Mouse (Mus musculus): ENCODE measurements around the gene Psmb3. TPM values are rescaled to one million over a fixed set of nuclear protein-coding genes. Genes with fewer than 3 reads are reported as not detected.

Psmb3 gene
- polyA plus RNA-seq, 1 experiment = 151 TPM

DNA sequence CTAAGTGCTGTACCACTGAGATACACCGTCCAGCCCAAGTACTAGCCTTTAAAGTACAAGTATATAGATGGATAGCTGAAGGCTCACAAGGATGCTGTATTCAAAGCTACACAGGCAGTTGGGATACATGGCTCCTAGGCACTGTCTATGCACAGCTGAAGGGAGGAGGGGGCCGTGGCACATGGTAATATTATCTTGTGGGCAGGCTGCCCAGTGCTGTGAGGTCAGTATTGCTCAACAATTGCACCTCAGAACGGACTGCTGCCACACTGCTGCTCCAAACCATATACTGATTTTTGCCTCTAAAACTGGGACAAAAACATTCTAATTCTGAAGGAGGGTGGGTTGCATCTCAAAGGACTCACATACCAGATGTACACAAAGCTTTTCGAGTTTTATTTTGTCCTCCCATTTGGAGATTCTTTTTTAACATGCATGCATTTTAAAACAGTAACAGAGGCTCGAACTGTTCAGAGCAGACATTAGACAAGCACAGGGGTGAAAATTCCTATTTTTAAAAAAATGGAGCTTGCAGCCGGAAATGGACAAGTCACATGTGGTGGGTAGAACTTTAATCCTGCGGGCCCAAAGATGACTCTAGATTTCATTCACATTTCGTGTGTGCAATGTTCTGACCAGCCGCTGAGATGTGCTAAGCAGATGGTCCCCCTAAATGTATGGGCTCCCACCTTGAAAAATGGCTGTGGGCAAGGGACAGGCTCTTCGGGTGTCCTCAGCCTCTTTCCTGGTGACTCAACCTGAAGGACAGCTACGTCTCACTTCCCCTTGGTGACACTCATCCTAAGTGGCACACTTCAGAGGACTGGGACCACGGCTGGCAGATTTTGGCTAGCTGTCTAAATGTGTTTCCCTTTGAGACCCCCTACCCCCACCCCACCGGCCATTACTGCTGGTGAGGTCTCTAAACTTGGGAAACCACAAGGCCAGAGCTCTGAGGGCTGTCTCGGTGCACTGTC, 11.9 kb downstream of the Psmb3 start:
- no peak overlapping the region for H3K4me3 ChIP-seq (ENCODE audit: extremely low read depth, insufficient read depth, insufficient read length)
- H3K27me3 ChIP-seq (ENCODE audit: control insufficient read depth, insufficient read depth, low read length) = no peaks in the 10 kb centered on the region
- WGBS = 85% methylated on average over 14 of the region's 14 CpGs
- peaks cover 27% of the 10 kb centered on the region for H3K36me3 ChIP-seq (ENCODE audit: control insufficient read depth, insufficient read depth, low read length)
- peaks cover 11% of the 10 kb centered on the region; the same call in 1 of the 2 replicates for H3K4me1 ChIP-seq (ENCODE audit: control insufficient read depth, insufficient read depth, insufficient read length)
- TF ChIP-seq POLR2A (IDR thresholded peaks at IDR 0.05; ENCODE audit: low read depth, low read length) (no peak), CTCF (IDR thresholded peaks at IDR 0.05; ENCODE audit: extremely low read depth, insufficient read depth, insufficient read length, insufficient replicate concordance) (no peak)
- no peak overlapping the region for H3K27ac ChIP-seq (ENCODE audit: insufficient read depth, low read length)
- DNase-seq (ENCODE audit: low read depth in 1 of 2, low spot score in 2 of 2) = no peak

DNA sequence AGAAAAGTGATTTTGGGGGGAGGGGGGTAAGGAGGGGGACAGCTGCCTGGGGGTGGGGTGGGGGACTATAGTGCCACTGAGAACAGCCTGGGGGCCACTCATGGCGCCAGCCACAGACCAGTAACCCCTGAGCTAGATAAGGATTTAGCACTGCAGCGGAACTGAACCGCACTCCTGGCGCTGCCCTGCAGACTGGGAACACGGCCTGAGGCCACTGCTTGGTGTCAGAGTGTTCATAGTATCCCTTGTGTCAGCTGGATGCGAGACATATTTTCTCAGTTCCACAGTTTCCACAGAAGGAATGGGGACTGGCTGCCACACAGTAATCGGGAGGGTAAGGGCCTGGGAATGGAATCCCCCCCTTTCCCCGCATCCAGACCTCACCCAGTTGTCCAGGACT, 12.8 kb downstream of the Psmb3 start:
- H3K4me3 ChIP-seq (ENCODE audit: extremely low read depth, insufficient read depth, insufficient read length) = no peak overlapping the region
- DNase-seq (ENCODE audit: low read depth in 1 of 2, low spot score in 2 of 2) = no peak
- no peak for TF ChIP-seq POLR2A (IDR thresholded peaks at IDR 0.05; ENCODE audit: low read depth, low read length)
- no peak for TF ChIP-seq CTCF (IDR thresholded peaks at IDR 0.05; ENCODE audit: extremely low read depth, insufficient read depth, insufficient read length, insufficient replicate concordance)
- H3K27me3 ChIP-seq (ENCODE audit: control insufficient read depth, insufficient read depth, low read length) = no peaks in the 10 kb centered on the region
- 93% methylated on average over 8 of the region's 8 CpGs for WGBS
- peaks cover 33% of the 10 kb centered on the region for H3K36me3 ChIP-seq (ENCODE audit: control insufficient read depth, insufficient read depth, low read length)
- no peak overlapping the region for H3K27ac ChIP-seq (ENCODE audit: insufficient read depth, low read length)
- peaks cover 11% of the 10 kb centered on the region; the same call in 1 of the 2 replicates for H3K4me1 ChIP-seq (ENCODE audit: control insufficient read depth, insufficient read depth, insufficient read length)

GRCm38 (mm10) chr11:97717369-97718280, 14.4 kb downstream of the Psmb3 start:
- DNase-seq (ENCODE audit: low read depth in 1 of 2, low spot score in 2 of 2) = no peak
- peaks cover 36% of the 10 kb centered on the region for H3K36me3 ChIP-seq (ENCODE audit: control insufficient read depth, insufficient read depth, low read length)
- H3K27me3 ChIP-seq (ENCODE audit: control insufficient read depth, insufficient read depth, low read length) = no peaks in the 10 kb centered on the region
- WGBS = 79% methylated on average over 26 of the region's 26 CpGs
- peaks cover 11% of the 10 kb centered on the region; the same call in 1 of the 2 replicates for H3K4me1 ChIP-seq (ENCODE audit: control insufficient read depth, insufficient read depth, insufficient read length)
- H3K4me3 ChIP-seq (ENCODE audit: extremely low read depth, insufficient read depth, insufficient read length) = no peak overlapping the region
- H3K27ac ChIP-seq (ENCODE audit: insufficient read depth, low read length) = peak overlapping the region; percentile 56
- TF ChIP-seq CTCF (IDR thresholded peaks at IDR 0.05; ENCODE audit: extremely low read depth, insufficient read depth, insufficient read length, insufficient replicate concordance) (no peak), POLR2A (IDR thresholded peaks at IDR 0.05; ENCODE audit: low read depth, low read length) (no peak)

GRCm38 (mm10) chr11:97718281-97718860, 15.2 kb downstream of the Psmb3 start:
- H3K4me1 ChIP-seq (ENCODE audit: control insufficient read depth, insufficient read depth, insufficient read length) = peaks cover 11% of the 10 kb centered on the region; the same call in 1 of the 2 replicates
- peaks cover 40% of the 10 kb centered on the region for H3K36me3 ChIP-seq (ENCODE audit: control insufficient read depth, insufficient read depth, low read length)
- DNase-seq (ENCODE audit: low read depth in 1 of 2, low spot score in 2 of 2) = peak in 1 of 2 experiments; percentile 55
- H3K27ac ChIP-seq (ENCODE audit: insufficient read depth, low read length) = peak overlapping the region; percentile 56
- 17% methylated on average over 15 of the region's 15 CpGs for WGBS
- TF ChIP-seq POLR2A (IDR thresholded peaks at IDR 0.05; ENCODE audit: low read depth, low read length) (no peak), CTCF (IDR thresholded peaks at IDR 0.05; ENCODE audit: extremely low read depth, insufficient read depth, insufficient read length, insufficient replicate concordance) (no peak)
- H3K27me3 ChIP-seq (ENCODE audit: control insufficient read depth, insufficient read depth, low read length) = no peaks in the 10 kb centered on the region
- H3K4me3 ChIP-seq (ENCODE audit: extremely low read depth, insufficient read depth, insufficient read length) = no peak overlapping the region

DNA sequence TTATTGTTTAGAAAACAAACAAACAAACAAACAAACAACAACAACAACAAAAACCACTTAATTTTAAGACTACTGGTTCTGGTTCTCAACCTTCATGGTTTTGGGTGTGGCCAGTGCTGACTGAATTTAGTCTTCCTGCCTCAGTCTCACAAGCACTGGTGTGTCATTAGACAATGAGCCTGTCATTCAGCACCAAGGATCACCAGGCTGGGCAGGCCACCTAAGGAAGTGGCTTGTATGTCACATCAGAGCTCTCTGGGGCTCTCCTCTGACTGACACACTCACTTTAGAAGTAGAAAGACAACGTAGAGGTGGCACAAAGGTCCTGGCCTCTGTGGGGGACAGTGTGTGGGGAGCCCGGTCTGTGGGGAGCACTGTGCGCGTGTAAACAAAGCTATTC, 15.8 kb downstream of the Psmb3 start:
- peaks cover 39% of the 10 kb centered on the region for H3K36me3 ChIP-seq (ENCODE audit: control insufficient read depth, insufficient read depth, low read length)
- H3K27ac ChIP-seq (ENCODE audit: insufficient read depth, low read length) = no peak overlapping the region
- DNase-seq (ENCODE audit: low read depth in 1 of 2, low spot score in 2 of 2) = no peak
- H3K4me3 ChIP-seq (ENCODE audit: extremely low read depth, insufficient read depth, insufficient read length) = no peak overlapping the region
- peaks cover 11% of the 10 kb centered on the region; the same call in 1 of the 2 replicates for H3K4me1 ChIP-seq (ENCODE audit: control insufficient read depth, insufficient read depth, insufficient read length)
- no peaks in the 10 kb centered on the region for H3K27me3 ChIP-seq (ENCODE audit: control insufficient read depth, insufficient read depth, low read length)
- 47% methylated on average over 4 of the region's 4 CpGs for WGBS
- TF ChIP-seq CTCF (IDR thresholded peaks at IDR 0.05; ENCODE audit: extremely low read depth, insufficient read depth, insufficient read length, insufficient replicate concordance) = no peak
- TF ChIP-seq POLR2A (IDR thresholded peaks at IDR 0.05; ENCODE audit: low read depth, low read length) = no peak

- DNase-seq (ENCODE audit: low read depth in 1 of 2, low spot score in 2 of 2) = no peak
- peaks cover 11% of the 10 kb centered on the region; the same call in 1 of the 2 replicates for H3K4me1 ChIP-seq (ENCODE audit: control insufficient read depth, insufficient read depth, insufficient read length)
- no peak overlapping the region for H3K4me3 ChIP-seq (ENCODE audit: extremely low read depth, insufficient read depth, insufficient read length)
- H3K27me3 ChIP-seq (ENCODE audit: control insufficient read depth, insufficient read depth, low read length) = no peaks in the 10 kb centered on the region
- no peak for TF ChIP-seq CTCF (IDR thresholded peaks at IDR 0.05; ENCODE audit: extremely low read depth, insufficient read depth, insufficient read length, insufficient replicate concordance)
- TF ChIP-seq POLR2A (IDR thresholded peaks at IDR 0.05; ENCODE audit: low read depth, low read length) = no peak
- no peak overlapping the region for H3K27ac ChIP-seq (ENCODE audit: insufficient read depth, low read length)
- H3K36me3 ChIP-seq (ENCODE audit: control insufficient read depth, insufficient read depth, low read length) = peaks cover 47% of the 10 kb centered on the region
- 84% methylated on average over 4 of the region's 4 CpGs for WGBS
Measured at GRCm38 (mm10) chr11:97721338-97721737, 18.1 kb downstream of the Psmb3 start.
